Mouse (Mus musculus): ENCODE results near the gene Sh3bgrl3. TPM values are rescaled to one million over a fixed set of nuclear protein-coding genes. Genes with fewer than 3 reads are reported as not detected.

The Sh3bgrl3 gene
- 3.5 TPM for polyA plus RNA-seq (2014; fragmentation: Illumina TruSeq; extraction: RNeasy Lipid Tissue Mini Kit (QIAGEN cat#74804); ENCODE audit: low read depth, low replicate concordance)

DNA sequence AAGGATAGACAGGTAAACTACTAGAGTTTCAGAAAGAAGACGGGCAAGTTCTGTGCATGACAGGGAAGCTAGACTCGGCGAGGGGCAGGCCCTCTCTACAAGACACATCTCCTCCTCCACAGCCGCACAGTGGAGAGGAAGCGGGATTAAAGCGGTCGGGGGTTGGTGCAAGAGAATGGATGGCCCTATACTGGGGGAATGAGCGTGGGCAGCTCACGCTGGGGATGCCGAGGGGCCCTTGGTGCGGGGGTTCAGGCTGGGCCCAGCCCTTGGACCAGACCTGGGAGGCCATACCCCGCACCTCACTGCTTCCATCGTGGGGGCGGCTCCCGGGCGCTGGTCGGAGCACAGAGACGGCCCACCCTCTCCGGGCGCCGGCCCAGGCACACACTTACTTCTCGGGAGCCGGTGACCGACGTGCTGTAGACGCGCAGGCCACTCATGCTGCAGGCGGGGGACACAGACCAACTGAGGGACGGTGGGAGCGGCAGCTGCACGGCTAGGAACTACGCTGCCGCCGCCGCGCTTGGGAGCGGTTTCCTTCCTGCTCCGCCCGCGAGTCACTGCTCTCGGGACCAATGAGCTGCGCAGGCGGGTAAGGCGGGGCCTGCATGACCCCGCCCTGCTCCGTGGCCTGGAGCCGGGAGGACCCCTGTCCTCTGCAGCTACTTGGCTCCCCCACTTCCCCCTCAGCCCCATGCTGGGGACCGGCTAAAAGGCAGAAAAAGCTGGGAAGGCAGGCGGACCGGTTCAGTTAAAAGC lies at the start of gene Sh3bgrl3:
Gene Sh3bgrl3, minus strand, starts transcription at position 569 of the 762 bp plus-strand sequence.

DNA sequence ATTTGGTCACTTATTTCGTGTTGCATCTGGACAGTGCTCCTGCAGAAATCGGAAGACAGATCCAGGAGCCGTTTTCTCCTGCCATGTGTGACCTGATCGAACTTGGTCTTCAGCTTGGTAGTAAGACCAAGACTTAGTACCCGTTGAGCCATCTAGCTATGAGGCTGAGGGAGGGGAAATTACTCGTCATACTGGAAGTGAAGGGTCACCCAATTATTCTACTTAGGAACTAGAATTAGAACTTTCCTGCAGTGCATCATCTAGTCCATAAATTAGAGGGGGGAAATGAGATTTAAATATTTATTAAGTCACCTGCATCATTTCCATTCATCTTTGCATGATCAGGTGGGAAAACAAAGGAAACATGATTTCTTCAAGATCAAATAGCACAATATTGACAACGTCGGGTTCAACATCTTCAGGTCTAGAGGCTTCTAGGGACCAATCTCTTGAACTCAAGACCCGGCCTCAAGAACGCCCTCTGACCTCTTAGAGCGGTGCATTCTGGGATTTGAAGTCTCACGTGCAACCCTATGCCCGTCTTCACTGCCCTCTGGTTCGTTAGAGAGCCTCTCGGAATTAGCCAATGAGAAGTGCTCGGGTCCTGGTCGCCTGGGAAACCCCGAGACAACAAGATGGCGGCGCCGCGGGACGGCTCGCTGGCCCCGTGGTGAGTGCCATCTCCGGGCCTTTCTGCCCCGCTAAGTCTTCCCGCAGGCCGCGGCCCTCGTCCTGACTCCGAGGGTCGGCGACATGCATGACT lies 26.4 kb downstream of the Sh3bgrl3 start, which contains the start of gene Ubxn11:
Gene Ubxn11, plus strand, starts transcription at position 592 of the 763 bp plus-strand sequence.

DNA sequence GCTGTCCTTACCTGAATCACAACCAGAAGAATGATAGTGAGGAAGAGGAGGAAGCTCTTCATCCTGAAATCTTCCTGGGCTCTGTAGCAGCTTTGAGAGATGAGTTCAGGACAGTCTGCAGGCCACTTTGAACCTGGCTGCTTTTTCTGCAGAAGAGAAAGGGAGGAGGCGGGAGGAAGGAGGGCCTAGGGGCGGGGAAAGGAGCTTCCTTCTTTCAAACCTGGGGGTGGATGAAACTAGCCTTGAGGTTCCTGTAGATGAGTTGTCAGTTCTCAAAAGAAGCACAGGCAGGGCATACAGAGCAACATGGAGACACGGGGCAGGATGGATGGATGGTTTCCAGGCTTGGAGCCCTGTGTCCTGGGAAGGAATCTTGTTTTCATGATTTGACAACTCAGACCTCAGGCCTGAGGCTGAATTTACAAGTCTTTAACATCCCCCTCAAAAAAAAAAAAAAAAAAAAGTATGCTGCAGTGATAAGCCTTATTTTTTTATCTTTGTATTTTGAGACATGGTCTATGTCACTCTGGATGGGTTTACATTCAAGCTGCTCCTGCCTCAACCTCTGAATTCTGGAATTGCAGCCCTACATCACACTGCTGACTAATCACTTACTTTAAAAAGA lies 33.6 kb downstream of the Sh3bgrl3 start, which contains the start of gene Cd52:
Gene Cd52, minus strand, starts transcription at position 160 of the 625 bp plus-strand sequence.

Other genes with a start within 250 kb of the Sh3bgrl3 start
- gene Rps6ka1, start 241.0 kb downstream of the Sh3bgrl3 start, polyA plus RNA-seq (2014; fragmentation: Illumina TruSeq; extraction: RNeasy Lipid Tissue Mini Kit (QIAGEN cat#74804); ENCODE audit: low read depth, low replicate concordance): 12.6 TPM
- gene Hmgn2, start 160.1 kb downstream of the Sh3bgrl3 start, polyA plus RNA-seq (2014; fragmentation: Illumina TruSeq; extraction: RNeasy Lipid Tissue Mini Kit (QIAGEN cat#74804); ENCODE audit: low read depth, low replicate concordance): 324 TPM
- gene Dhdds, start 127.9 kb downstream of the Sh3bgrl3 start, polyA plus RNA-seq (2014; fragmentation: Illumina TruSeq; extraction: RNeasy Lipid Tissue Mini Kit (QIAGEN cat#74804); ENCODE audit: low read depth, low replicate concordance): 14.4 TPM
- gene Lin28a, start 109.9 kb downstream of the Sh3bgrl3 start, polyA plus RNA-seq (2014; fragmentation: Illumina TruSeq; extraction: RNeasy Lipid Tissue Mini Kit (QIAGEN cat#74804); ENCODE audit: low read depth, low replicate concordance): not detected
- not detected for gene Zfp683, start 75.0 kb downstream of the Sh3bgrl3 start, polyA plus RNA-seq (2014; fragmentation: Illumina TruSeq; extraction: RNeasy Lipid Tissue Mini Kit (QIAGEN cat#74804); ENCODE audit: low read depth, low replicate concordance)
- gene Crybg2, start 68.0 kb downstream of the Sh3bgrl3 start, polyA plus RNA-seq (2014; fragmentation: Illumina TruSeq; extraction: RNeasy Lipid Tissue Mini Kit (QIAGEN cat#74804); ENCODE audit: low read depth, low replicate concordance): 4.6 TPM
- 83.4 TPM for gene Cd52, start 33.7 kb downstream of the Sh3bgrl3 start, polyA plus RNA-seq (2014; fragmentation: Illumina TruSeq; extraction: RNeasy Lipid Tissue Mini Kit (QIAGEN cat#74804); ENCODE audit: low read depth, low replicate concordance)
- not detected for gene Ubxn11, start 26.2 kb downstream of the Sh3bgrl3 start, polyA plus RNA-seq (2014; fragmentation: Illumina TruSeq; extraction: RNeasy Lipid Tissue Mini Kit (QIAGEN cat#74804); ENCODE audit: low read depth, low replicate concordance)
- 5.8 TPM for gene Cep85, start 58.3 kb upstream of the Sh3bgrl3 start, polyA plus RNA-seq (2014; fragmentation: Illumina TruSeq; extraction: RNeasy Lipid Tissue Mini Kit (QIAGEN cat#74804); ENCODE audit: low read depth, low replicate concordance)
- gene Gm7534, start 74.2 kb upstream of the Sh3bgrl3 start, polyA plus RNA-seq (2014; fragmentation: Illumina TruSeq; extraction: RNeasy Lipid Tissue Mini Kit (QIAGEN cat#74804); ENCODE audit: low read depth, low replicate concordance): not detected
- 0.54 TPM for gene Catsper4, start 98.6 kb upstream of the Sh3bgrl3 start, polyA plus RNA-seq (2014; fragmentation: Illumina TruSeq; extraction: RNeasy Lipid Tissue Mini Kit (QIAGEN cat#74804); ENCODE audit: low read depth, low replicate concordance)
- gene Cnksr1, start 109.6 kb upstream of the Sh3bgrl3 start, polyA plus RNA-seq (2014; fragmentation: Illumina TruSeq; extraction: RNeasy Lipid Tissue Mini Kit (QIAGEN cat#74804); ENCODE audit: low read depth, low replicate concordance): 3.5 TPM
- gene E130218I03Rik, start 114.9 kb upstream of the Sh3bgrl3 start, polyA plus RNA-seq (2014; fragmentation: Illumina TruSeq; extraction: RNeasy Lipid Tissue Mini Kit (QIAGEN cat#74804); ENCODE audit: low read depth, low replicate concordance): not detected
- 0.28 TPM for gene Zfp593, start 116.8 kb upstream of the Sh3bgrl3 start, polyA plus RNA-seq (2014; fragmentation: Illumina TruSeq; extraction: RNeasy Lipid Tissue Mini Kit (QIAGEN cat#74804); ENCODE audit: low read depth, low replicate concordance)
- not detected for gene Gm30191, start 118.1 kb upstream of the Sh3bgrl3 start, polyA plus RNA-seq (2014; fragmentation: Illumina TruSeq; extraction: RNeasy Lipid Tissue Mini Kit (QIAGEN cat#74804); ENCODE audit: low read depth, low replicate concordance)
- gene Grrp1, start 125.3 kb upstream of the Sh3bgrl3 start, polyA plus RNA-seq (2014; fragmentation: Illumina TruSeq; extraction: RNeasy Lipid Tissue Mini Kit (QIAGEN cat#74804); ENCODE audit: low read depth, low replicate concordance): not detected
- gene Pdik1l, start 159.1 kb upstream of the Sh3bgrl3 start, polyA plus RNA-seq (2014; fragmentation: Illumina TruSeq; extraction: RNeasy Lipid Tissue Mini Kit (QIAGEN cat#74804); ENCODE audit: low read depth, low replicate concordance): 35.7 TPM
- not detected for gene Trim63, start 186.3 kb upstream of the Sh3bgrl3 start, polyA plus RNA-seq (2014; fragmentation: Illumina TruSeq; extraction: RNeasy Lipid Tissue Mini Kit (QIAGEN cat#74804); ENCODE audit: low read depth, low replicate concordance)
- 0.13 TPM for gene Slc30a2, start 214.4 kb upstream of the Sh3bgrl3 start, polyA plus RNA-seq (2014; fragmentation: Illumina TruSeq; extraction: RNeasy Lipid Tissue Mini Kit (QIAGEN cat#74804); ENCODE audit: low read depth, low replicate concordance)

All from sigmoid colon, adult 10 weeks (tissue).